Mouse (Mus musculus) right cerebral cortex, postnatal 25 days (tissue): ENCODE data around the gene Fundc2.

Experiments
- DNase-seq: peaks from one replicate; pipeline ENCODE4 v3.0.0; 2022

Gene Fundc2

GRCm38 (mm10) chrX:75382195-75382771, at the start of gene Fundc2, which contains the start of gene F8:
Fundc2 (plus strand) TSS chrX:75382399.
F8 (minus strand) TSS chrX:75382615.
- DNase-seq: peak; percentile 58

- no peak for DNase-seq
These were observed 12.0 kb upstream of the Fundc2 start for GRCm38 (mm10) chrX:75370197-75370596.

- DNase-seq: no peak
These were observed 9.4 kb upstream of the Fundc2 start for GRCm38 (mm10) chrX:75372666-75373425.

GRCm38 (mm10) chrX:75376815-75377214, 5.4 kb upstream of the Fundc2 start:
- no peak for DNase-seq

- DNase-seq: no peak
These were observed 1.0 kb upstream of the Fundc2 start for GRCm38 (mm10) chrX:75381176-75381575.

- no peak for DNase-seq
These were observed 500 bp upstream of the Fundc2 start for GRCm38 (mm10) chrX:75381699-75382098.

GRCm38 (mm10) chrX:75399471-75399870, 17.3 kb downstream of the Fundc2 start:
- no peak for DNase-seq

- no peak for DNase-seq
These were observed 20.5 kb downstream of the Fundc2 start for GRCm38 (mm10) chrX:75402668-75403067.

GRCm38 (mm10) chrX:75403350-75403749, 21.2 kb downstream of the Fundc2 start:
- DNase-seq: no peak

- DNase-seq: no peak
These were observed 27.5 kb downstream of the Fundc2 start for GRCm38 (mm10) chrX:75409711-75410110.

- peak; percentile 85 for DNase-seq
These were observed 34.0 kb downstream of the Fundc2 start, which contains the start of the genes Cmc4, Mtcp1 and Brcc3 for GRCm38 (mm10) chrX:75415936-75416785. Cmc4 (minus strand) TSS chrX:75416584. Mtcp1 (minus strand) TSS chrX:75416588. Brcc3 (plus strand) TSS chrX:75416628.
